Mouse (Mus musculus) left cerebral cortex, adult 2 months (tissue): ENCODE results near the gene Fam169b. TPM values are rescaled to one million over a fixed set of nuclear protein-coding genes. Genes with fewer than 3 reads are reported as not detected.

Experiments
- DNase-seq, 2 experiments: peaks; one replicate each; pipeline ENCODE4 v3.0.0; 2021 to 2022; ENCODE audit warnings: low spot score in 2 of 2, mixed read lengths in 1 of 2; ENCODE audit errors: extremely low spot score in 1 of 2
- H3K27ac ChIP-seq: fragments of 200-600 bp; 2 replicates; pipeline ENCODE4 v1.8.1; 2022
- H3K4me3 ChIP-seq: fragments of 200-600 bp; 2 replicates; pipeline ENCODE4 v1.8.1; 2022
- CTCF ChIP-seq: fragments of 200-600 bp; IDR thresholded peaks from 2 replicates; pipeline ENCODE4 v1.8.1; 2022; ENCODE audit warnings: antibody characterized with exemption, mild to moderate bottlenecking, moderate library complexity
- intact Hi-C: fragments of 180-260 bp; cut with DNase I; formaldehyde crosslinking; loops from one replicate; pipeline ENCODE4 v1.15.1; 2025
- total RNA-seq, 2 experiments: library from RNA; stranded (reverse); gene quantifications; 2 replicates each; pipeline ENCODE4 v1.2.3; 2021

Fam169b gene
- total RNA-seq, 2 experiments from 2014 or later, result 0.63 to 1.4 TPM

DNA sequence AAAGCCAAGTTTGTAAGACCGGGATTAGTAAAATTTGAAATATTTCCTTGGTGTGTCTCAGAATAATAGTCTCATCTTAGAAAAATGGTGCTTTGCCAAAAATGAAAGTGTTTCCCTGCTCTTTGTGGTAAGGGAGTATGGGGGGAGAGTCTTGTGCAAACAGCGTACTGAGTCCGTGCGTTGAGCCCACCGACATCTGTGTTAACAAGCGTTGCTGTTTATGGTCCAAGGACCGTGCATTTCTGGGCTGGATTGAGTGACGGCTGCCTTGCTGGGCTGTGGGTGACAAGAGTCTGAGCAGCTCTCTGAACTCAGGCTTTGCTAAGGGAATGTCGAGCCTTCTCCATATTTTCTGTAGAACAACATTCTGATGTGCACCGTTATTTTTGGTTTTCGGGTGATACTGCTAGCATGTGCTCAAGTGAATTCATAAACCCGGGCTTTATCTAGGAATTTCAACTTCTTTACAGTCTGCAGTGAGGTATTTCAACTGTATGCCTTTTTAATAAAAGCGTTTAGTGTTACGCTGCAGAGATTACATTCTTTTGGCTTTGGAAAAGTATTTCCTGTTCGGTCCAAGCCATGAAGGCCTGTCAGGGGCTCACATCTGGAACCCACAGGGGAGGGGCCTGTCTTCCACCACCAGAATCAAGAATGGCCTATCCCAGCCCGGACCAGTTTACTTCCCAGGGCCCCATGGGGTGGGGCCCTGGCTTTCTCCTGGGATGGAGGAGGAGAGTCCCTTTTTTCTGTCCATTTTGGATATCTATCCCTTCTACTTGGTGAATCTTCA, 20.6 kb downstream of the Fam169b start:
- intact Hi-C loops, result no loop called here
- no peak overlapping the region for H3K4me3 ChIP-seq
- no peak for DNase-seq
- no peak overlapping the region for H3K27ac ChIP-seq
- no peak for TF ChIP-seq CTCF

DNA sequence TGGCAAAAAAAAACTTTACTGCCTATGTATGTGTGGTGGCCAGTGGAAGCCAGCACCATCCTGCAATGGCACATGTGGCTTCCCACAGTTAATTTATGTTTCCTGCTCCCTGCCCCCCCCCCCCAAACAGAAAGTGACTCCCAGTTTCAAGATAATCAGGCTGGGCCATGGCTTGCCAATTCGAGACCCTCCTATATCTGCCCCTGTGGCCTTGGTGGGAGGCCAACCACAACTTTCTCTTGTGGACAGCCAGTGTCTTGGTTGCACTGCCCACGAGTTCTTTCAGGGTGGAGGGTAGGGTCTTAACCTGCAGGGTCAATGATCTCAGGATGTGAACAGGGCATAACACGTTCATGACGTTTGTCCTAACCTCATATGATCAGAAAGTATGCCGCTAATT, 22.8 kb downstream of the Fam169b start:
- intact Hi-C loops, result no loop called here
- TF ChIP-seq CTCF, result no peak
- no peak for DNase-seq
- Histone ChIP-seq H3K27ac (no peak overlapping the region), H3K4me3 (no peak overlapping the region)

DNA sequence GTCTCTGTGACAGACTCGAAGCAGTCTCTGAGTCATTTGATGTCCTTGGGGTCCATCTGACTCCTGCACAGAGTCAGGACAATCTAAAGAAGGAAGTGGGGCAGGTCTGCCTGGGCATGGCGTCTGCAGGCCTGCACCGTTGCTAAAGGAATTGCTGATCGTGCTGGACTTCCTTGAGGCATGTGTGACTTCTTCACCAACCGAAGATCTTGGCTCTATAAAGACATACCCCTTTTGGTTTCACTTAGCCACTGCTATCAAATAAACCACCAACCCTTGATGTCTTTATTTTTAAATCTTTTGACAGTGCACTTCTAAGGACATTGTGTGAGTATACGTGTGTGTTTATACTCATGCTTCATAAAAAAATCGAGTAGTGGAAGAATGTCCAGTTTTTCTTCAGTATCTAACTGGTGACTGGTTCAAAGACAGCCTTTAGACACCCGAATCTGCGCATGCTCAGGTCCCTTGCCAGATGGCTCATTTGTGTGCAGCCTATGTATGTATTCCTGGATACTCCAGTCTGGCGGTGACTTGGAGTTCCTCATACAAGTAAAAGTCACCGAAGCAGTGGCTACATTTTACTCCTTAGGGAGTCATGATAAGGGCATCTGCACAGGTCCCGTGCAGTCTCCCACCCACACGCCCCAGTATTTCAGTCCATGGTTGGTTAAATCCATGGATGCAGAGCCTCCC, 24.9 kb downstream of the Fam169b start:
- H3K27ac ChIP-seq, result no peak overlapping the region
- intact Hi-C loops, result no loop called here
- no peak for DNase-seq
- H3K4me3 ChIP-seq, result no peak overlapping the region
- no peak for TF ChIP-seq CTCF

DNA sequence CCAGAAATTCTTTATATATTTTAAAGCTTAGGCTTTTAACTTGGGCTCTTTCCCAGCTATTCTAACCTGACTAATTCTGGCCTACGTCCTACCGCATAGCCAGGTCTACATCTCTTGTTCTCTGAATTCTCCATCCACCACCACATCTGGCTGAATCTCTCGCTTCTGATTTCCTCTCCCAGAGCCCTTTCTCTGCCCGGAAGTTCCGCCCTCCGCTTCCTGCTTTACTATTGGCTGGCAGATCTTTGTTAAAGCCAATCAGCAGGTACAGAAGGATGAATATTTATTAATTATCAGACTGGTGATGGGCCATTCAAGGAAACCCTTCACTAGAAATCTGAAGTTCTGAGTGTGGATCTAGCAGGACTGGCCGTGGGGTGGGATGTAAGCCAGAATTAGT, 27.5 kb downstream of the Fam169b start:
- no peak for TF ChIP-seq CTCF
- intact Hi-C loops, result loop anchor here (5.0 kb wide), 4 partner anchors 56 to 499 kb away; no protein-coding TSS in a partner anchor
- no peak for DNase-seq
- H3K4me3 ChIP-seq, result no peak overlapping the region
- H3K27ac ChIP-seq, result no peak overlapping the region

DNA sequence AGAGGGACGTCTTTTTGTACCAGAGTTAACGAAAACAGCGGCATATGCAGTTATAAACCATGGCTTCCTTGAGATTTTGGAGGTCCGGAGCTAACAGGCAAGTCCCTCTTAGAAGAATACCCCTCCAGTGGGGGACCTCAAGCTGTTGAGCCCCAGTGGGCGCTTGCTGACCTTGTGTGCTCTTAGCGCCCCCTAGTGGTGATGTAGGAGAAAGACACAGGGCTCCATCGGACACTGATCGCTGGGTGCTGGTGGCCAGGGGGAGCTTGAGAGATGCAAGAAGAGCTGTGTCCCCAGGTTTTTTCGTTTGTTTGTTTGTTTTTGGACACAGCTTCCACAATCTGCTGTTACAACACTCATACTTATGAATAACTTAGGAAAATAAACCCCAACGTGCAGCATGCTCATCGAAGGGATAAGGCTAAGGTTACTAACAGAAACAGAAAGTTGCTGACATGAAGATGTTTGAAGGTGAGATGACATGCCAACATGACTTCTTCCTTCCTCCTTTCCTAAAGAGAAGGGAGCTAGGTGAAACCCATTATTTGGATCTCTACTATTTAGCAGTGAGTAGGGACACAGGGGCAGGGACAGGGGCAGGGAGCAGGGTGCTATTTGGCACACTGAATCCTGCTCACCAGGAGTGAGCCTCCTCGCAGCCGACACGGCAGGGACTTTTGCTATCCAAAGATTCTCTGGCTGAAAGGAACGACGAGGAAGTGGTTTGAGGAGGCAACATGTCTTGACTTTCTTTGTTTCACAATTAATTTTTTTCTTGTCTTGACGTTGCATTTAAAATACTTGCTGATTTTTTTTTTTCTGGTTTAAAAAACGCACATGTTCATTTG, 29.2 kb downstream of the Fam169b start:
- peak; percentile 70 to 72 for DNase-seq
- Histone ChIP-seq H3K27ac (no peak overlapping the region), H3K4me3 (peak overlapping the region; percentile 36)
- intact Hi-C loops, result loop anchor here (1.0 to 5.0 kb wide), 6 partner anchors 54 to 514 kb away; no protein-coding TSS in a partner anchor
- peak; percentile 95 for TF ChIP-seq CTCF

DNA sequence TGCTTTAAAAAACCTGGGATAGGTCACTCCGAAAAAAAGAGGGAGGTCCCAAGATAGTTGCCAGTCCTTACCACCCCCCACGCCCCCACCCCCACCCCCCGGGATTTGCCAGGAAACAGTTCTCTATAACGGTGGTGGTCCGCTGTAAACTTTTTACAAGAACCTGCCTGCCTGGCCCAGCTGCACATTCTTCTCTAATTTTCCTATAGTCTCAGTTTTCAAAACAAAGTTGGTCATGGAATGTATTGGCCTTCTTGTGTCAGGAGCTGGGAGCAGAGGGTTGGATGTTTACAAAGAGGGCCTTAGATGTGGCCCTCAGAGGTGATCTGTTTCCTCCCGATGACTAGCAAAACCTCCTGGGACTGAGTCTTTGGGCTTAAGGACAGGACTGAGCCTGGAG, 30.0 kb downstream of the Fam169b start:
- TF ChIP-seq CTCF, result no peak
- intact Hi-C loops, result loop anchor here (5.0 kb wide), 4 partner anchors 54 to 501 kb away; no protein-coding TSS in a partner anchor
- Histone ChIP-seq H3K4me3 (no peak overlapping the region), H3K27ac (no peak overlapping the region)
- no peak for DNase-seq

DNA sequence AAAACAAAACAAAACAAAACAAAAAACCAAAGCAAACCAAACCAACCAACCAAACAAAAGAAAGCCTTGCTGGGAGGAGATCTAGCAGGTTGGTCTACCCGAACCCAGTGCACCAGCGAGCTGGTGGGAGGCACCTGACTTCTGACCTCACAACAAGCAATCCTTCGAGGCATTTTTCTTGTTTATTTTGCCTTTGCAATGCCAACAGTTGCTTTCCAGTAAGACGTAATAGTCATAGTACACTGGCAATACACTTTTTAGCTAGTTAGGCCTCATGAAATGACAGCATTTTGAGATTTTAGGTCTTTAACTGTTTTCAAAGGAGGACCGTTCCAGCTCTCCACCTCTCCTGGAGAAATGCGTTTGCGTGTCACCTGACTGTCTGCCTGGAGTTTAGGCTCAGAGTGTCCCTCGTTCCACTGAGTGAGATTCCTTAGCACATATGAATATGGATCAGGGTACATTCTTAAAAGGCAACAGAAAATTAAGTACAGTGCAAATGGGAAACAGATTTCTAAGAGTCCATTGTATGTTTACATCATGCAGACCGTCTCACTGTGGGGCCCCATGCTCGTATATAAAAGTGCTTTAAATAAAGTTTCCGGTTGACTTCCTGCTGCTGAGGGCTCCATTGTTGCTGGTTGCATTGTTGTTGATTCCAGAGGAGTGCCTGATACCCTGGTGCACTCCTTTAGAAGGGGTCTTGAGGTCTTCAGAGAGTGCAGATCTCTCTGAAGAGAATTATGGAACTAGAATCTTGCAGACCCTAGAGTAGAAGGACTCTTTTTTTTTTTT, 32.3 kb downstream of the Fam169b start:
- no peak overlapping the region for H3K4me3 ChIP-seq
- no peak for DNase-seq
- no peak overlapping the region for H3K27ac ChIP-seq
- TF ChIP-seq CTCF, result no peak
- intact Hi-C loops, result no loop called here

DNA sequence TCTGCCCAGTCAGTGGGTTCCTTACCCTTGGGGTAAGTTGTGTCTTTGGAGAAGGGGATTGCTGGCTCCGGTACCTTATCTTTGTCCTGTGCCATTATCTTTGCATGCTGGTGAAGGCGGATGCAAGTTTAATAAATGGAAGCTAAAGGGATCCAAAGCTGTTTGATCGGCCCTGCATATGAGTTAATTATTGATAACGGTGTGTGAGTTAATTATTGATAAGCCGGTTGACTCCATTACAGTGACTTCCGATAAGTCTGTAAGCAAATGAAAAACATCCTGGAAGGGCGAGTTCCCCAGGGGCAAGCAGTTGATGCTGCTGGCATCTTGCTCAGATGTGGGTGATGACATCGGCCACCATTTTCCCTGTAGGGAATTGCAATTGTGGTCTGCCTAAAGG, 33.1 kb downstream of the Fam169b start:
- TF ChIP-seq CTCF, result no peak
- Histone ChIP-seq H3K4me3 (no peak overlapping the region), H3K27ac (no peak overlapping the region)
- intact Hi-C loops, result no loop called here
- DNase-seq, result no peak

DNA sequence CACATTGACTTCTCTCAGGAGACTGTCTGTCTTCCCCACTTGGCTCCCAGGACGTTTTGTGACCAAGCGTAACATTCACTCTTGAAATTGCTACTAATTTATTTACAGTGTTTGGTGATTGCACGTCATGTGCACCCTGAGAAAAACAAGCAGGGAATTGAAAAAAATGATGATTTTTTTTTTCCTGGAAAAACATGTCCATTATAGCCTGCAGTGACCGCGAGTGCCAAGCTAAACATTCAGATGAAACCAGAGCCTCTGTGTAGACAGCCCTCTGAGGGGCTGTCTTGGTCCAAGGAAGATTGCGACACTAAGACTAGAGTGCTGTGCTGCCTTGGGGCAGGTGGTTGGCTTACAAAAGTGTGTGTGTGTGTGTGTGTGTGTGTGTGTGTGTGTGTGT, 37.8 kb downstream of the Fam169b start:
- no peak for TF ChIP-seq CTCF
- Histone ChIP-seq H3K27ac (no peak overlapping the region), H3K4me3 (no peak overlapping the region)
- no peak for DNase-seq
- intact Hi-C loops, result no loop called here

DNA sequence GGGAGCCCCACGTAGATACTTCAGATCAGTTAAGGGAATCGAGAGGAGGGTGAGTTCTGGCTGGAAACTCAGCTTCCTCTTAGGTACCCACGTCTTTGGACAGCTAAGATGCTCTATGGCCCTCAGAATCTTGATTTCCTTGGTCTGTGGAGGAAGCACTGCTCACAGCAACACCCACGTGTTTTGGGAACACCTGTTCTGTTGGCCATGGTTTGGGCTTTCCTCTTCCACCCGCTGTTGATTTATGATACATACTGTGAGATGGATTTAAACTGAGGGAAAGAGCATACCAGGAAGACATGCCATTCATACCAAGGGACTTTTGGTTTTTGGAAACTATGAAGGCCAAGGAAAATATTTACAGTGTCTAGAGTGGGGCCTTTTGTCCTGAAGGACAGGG, 38.8 kb downstream of the Fam169b start:
- intact Hi-C loops, result no loop called here
- Histone ChIP-seq H3K27ac (no peak overlapping the region), H3K4me3 (no peak overlapping the region)
- no peak for TF ChIP-seq CTCF
- DNase-seq, result no peak

DNA sequence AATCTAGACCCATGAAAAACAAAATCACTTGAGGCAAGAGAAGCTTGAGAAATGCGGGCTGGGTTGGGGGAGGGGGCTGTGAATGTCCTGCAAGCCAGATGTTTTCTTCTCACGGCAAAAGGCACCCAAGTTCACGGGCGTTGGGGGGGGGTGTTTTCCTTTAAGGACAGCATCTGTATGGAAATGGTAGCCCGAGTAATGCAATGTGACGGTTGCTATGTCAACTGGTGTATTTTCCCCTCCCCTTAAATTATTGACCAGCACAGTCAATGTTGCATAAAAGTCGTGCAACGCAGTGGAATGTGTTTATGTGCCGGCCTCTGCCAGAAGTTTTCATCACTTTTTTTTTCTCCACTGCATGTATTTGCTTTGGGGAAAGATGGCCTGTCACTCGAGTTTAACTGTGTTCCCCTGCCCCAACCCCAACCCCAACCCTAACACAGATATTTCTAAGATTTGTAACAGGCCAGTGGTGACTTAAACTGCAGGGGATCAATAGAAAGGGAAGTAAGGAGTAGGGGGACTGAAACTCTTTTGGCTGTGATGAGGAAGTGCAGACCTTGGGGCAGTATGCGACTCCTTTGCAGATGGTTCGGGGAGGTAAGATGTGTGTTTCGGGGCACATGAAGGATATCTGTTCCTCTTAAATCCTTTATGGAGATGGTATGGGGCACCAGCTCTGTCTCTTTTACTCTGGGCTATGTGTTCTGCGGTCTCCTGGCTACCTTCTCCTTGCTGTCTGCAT, 39.6 kb downstream of the Fam169b start:
- intact Hi-C loops, result no loop called here
- Histone ChIP-seq H3K27ac (no peak overlapping the region), H3K4me3 (no peak overlapping the region)
- TF ChIP-seq CTCF, result no peak
- no peak for DNase-seq
